Mouse (Mus musculus) ES-Bruce4 (cell line): Measurements from ENCODE around the gene Rpl19.
A peak's percentile ranks its signal among the peaks of the same experiment; 100 is the strongest.

ENCODE experiments used
- CTCF ChIP-seq: IDR thresholded peaks from one replicate; pipeline ENCODE4 v1.8.1; 2011; ENCODE audit warnings: low read depth, low read length
- EP300 ChIP-seq: IDR thresholded peaks from 2 replicates; pipeline ENCODE4 v1.6.1; 2011; ENCODE audit warnings: low read depth, low read length; ENCODE audit not compliant: insufficient read depth

GRCm38 (mm10) chr11:98045596-98045995 lies 19.1 kb downstream of the Rpl19 start:
- TF ChIP-seq EP300 (no peak), CTCF (peak; percentile 79)
